Mouse (Mus musculus) limb, embryonic 15.5 days (tissue): ENCODE data around the gene Srf. TPM values are rescaled to one million over a fixed set of nuclear protein-coding genes. Genes with fewer than 3 reads are reported as not detected.

Experiments
- ATAC-seq: fragments of 200-750 bp; cut with Nextera tagmentation; 2 replicates; pipeline ENCODE4 v1.8.0; 2017; ENCODE audit warnings: low read depth, moderate TSS enrichment; ENCODE audit not compliant: insufficient number of reproducible peaks, low FRiP score, low TSS enrichment
- H3K27ac ChIP-seq: fragments of 300-500 bp; sonication (generic); 2 replicates; pipeline ENCODE4 v1.5.1; 2015; ENCODE audit warnings: moderate library complexity, mild to moderate bottlenecking, inconsistent platforms
- H3K27me3 ChIP-seq: fragments of 300-500 bp; sonication (generic); 2 replicates; pipeline ENCODE4 v1.6.1; 2015; ENCODE audit warnings: inconsistent platforms
- H3K36me3 ChIP-seq: fragments of 300-500 bp; sonication (generic); 2 replicates; pipeline ENCODE4 v1.6.1; 2015; ENCODE audit warnings: inconsistent platforms
- H3K4me1 ChIP-seq: fragments of 300-500 bp; sonication (generic); 2 replicates; pipeline ENCODE4 v1.6.1; 2015; ENCODE audit warnings: inconsistent platforms
- H3K4me2 ChIP-seq: fragments of 300-500 bp; sonication (generic); 2 replicates; pipeline ENCODE4 v1.6.1; 2015; ENCODE audit warnings: mild to moderate bottlenecking, inconsistent platforms
- H3K4me3 ChIP-seq: fragments of 300-500 bp; sonication (generic); 2 replicates; pipeline ENCODE4 v1.5.1; 2015; ENCODE audit warnings: mild to moderate bottlenecking, inconsistent platforms
- H3K9ac ChIP-seq: fragments of 300-500 bp; sonication (generic); 2 replicates; pipeline ENCODE4 v1.6.1; 2015; ENCODE audit warnings: inconsistent platforms
- H3K9me3 ChIP-seq: fragments of 300-500 bp; sonication (generic); 2 replicates; pipeline ENCODE4 v1.6.1; 2016; ENCODE audit warnings: inconsistent platforms
- WGBS: fragments of 180-500 bp; shearing (Covaris S2); methylation state at CpG from one replicate; pipeline ENCODE4 v1.1.7; 2015; 5-methylcytosine and 5-hydroxymethylcytosine counted together
- polyA plus RNA-seq: library from polyadenylated mRNA; unstranded; fragments of >200 nt; fragmentation: Nextera tagmentation; extraction: Ambion mirVana; gene quantifications from 2 replicates; pipeline ENCODE4 v1.2.1, GENCODE M21; 2015

The Srf gene
- polyA plus RNA-seq, 1 experiment from 2014 or later = 6.4 TPM

- Histone ChIP-seq H3K4me2 (peak overlapping the region; percentile 83), H3K27ac (no peak overlapping the region)
These were observed 9.0 kb downstream of the Srf start for GRCm38 (mm10) chr17:46546995-46547394.

GRCm38 (mm10) chr17:46546591-46546990 is 9.4 kb downstream of the Srf start:
- peaks cover 46% of the 10 kb centered on the region for H3K36me3 ChIP-seq
- H3K27me3 ChIP-seq = no peaks in the 10 kb centered on the region
- no peak overlapping the region for H3K27ac ChIP-seq
- peak overlapping the region; percentile 56 for H3K9ac ChIP-seq
- H3K4me2 ChIP-seq = peak overlapping the region; percentile 83
- 17% methylated on average over 7 of the region's 7 CpGs for WGBS
- H3K4me3 ChIP-seq = peak overlapping the region; percentile 61
- no peak for ATAC-seq
- H3K4me1 ChIP-seq = peaks cover 23% of the 10 kb centered on the region
- no peaks in the 10 kb centered on the region for H3K9me3 ChIP-seq

More at GRCm38 (mm10) chr17:46546995-46547394, 9.0 kb downstream of the Srf start:
- no peaks in the 10 kb centered on the region for H3K27me3 ChIP-seq
- H3K9ac ChIP-seq = no peak overlapping the region
- H3K4me1 ChIP-seq = peaks cover 25% of the 10 kb centered on the region
- ATAC-seq = no peak
- H3K36me3 ChIP-seq = peaks cover 46% of the 10 kb centered on the region
- H3K4me3 ChIP-seq = no peak overlapping the region; the same call in 1 of the 2 replicates
- no peaks in the 10 kb centered on the region for H3K9me3 ChIP-seq
- WGBS = 19% methylated on average over 8 of the region's 8 CpGs

GRCm38 (mm10) chr17:46545813-46546564 is 10.0 kb downstream of the Srf start, which contains the start of gene Cul9:
Gene Cul9, minus strand, starts transcription at chr17:46546388.
- Histone ChIP-seq H3K9me3 (no peaks in the 10 kb centered on the region), H3K27ac (no peak within 1 kb of the TSS), H3K4me3 (peak within 1 kb of the TSS; percentile 61), H3K4me2 (peak within 1 kb of the TSS; percentile 83), H3K36me3 (peaks cover 46% of the 10 kb centered on the region), H3K9ac (peak within 1 kb of the TSS; percentile 56), H3K4me1 (peaks cover 23% of the 10 kb centered on the region), H3K27me3 (no peaks in the 10 kb centered on the region)
- ATAC-seq = 0 out of 2 replicates have a peak, but pooled peaks have one; percentile 17
- 1% methylated on average over 43 of the region's 49 CpGs for WGBS

GRCm38 (mm10) chr17:46543661-46544060 is 12.3 kb downstream of the Srf start:
- Histone ChIP-seq H3K4me1 (peaks cover 23% of the 10 kb centered on the region), H3K27me3 (no peaks in the 10 kb centered on the region), H3K4me2 (no peak overlapping the region), H3K36me3 (peaks cover 37% of the 10 kb centered on the region), H3K27ac (no peak overlapping the region), H3K9ac (no peak overlapping the region), H3K4me3 (no peak overlapping the region), H3K9me3 (no peaks in the 10 kb centered on the region)
- no peak for ATAC-seq
- 91% methylated on average over 12 of the region's 12 CpGs for WGBS

- Histone ChIP-seq H3K4me2 (no peak overlapping the region), H3K9ac (no peak overlapping the region), H3K4me1 (0 out of 2 replicates have a peak, but pooled peaks cover 2% of the 10 kb centered on the region), H3K27me3 (peaks cover 16% of the 10 kb centered on the region; the same call in 1 of the 2 replicates), H3K4me3 (no peak overlapping the region), H3K36me3 (peaks cover 39% of the 10 kb centered on the region), H3K9me3 (no peaks in the 10 kb centered on the region), H3K27ac (no peak overlapping the region)
- 35% methylated on average over 12 of the region's 12 CpGs for WGBS
- no peak for ATAC-seq
These were observed 30.2 kb downstream of the Srf start for GRCm38 (mm10) chr17:46525579-46526307.

- peaks cover 17% of the 10 kb centered on the region; the same call in 1 of the 2 replicates for H3K27me3 ChIP-seq
- no peak overlapping the region for H3K9ac ChIP-seq
- H3K27ac ChIP-seq = no peak overlapping the region
- 0 out of 2 replicates have a peak, but pooled peaks cover 2% of the 10 kb centered on the region for H3K4me1 ChIP-seq
- no peak overlapping the region for H3K4me3 ChIP-seq
- no peak overlapping the region for H3K4me2 ChIP-seq
- no peaks in the 10 kb centered on the region for H3K9me3 ChIP-seq
- ATAC-seq = no peak
- 79% methylated on average over 10 of the region's 10 CpGs for WGBS
- peaks cover 39% of the 10 kb centered on the region for H3K36me3 ChIP-seq
These were observed 30.9 kb downstream of the Srf start for GRCm38 (mm10) chr17:46525065-46525464.

GRCm38 (mm10) chr17:46521963-46522668 is 33.9 kb downstream of the Srf start:
- Histone ChIP-seq H3K27ac (no peak overlapping the region), H3K4me1 (0 out of 2 replicates have a peak, but pooled peaks cover 2% of the 10 kb centered on the region), H3K27me3 (peaks cover 20% of the 10 kb centered on the region), H3K4me3 (no peak overlapping the region), H3K36me3 (peaks cover 31% of the 10 kb centered on the region; the same call in 1 of the 2 replicates), H3K9me3 (no peaks in the 10 kb centered on the region), H3K9ac (no peak overlapping the region), H3K4me2 (no peak overlapping the region)
- ATAC-seq = no peak
- 39% methylated on average over 24 of the region's 24 CpGs for WGBS

- H3K27ac ChIP-seq = no peak overlapping the region
- ATAC-seq = no peak
- H3K36me3 ChIP-seq = peaks cover 27% of the 10 kb centered on the region; the same call in 1 of the 2 replicates
- H3K4me2 ChIP-seq = 0 out of 2 replicates have a peak overlapping the region, but pooled peaks have one; percentile 26
- H3K4me3 ChIP-seq = peak overlapping the region; percentile 24; the same call in 1 of the 2 replicates
- 75% methylated on average over 9 of the region's 9 CpGs for WGBS
- no peaks in the 10 kb centered on the region for H3K9me3 ChIP-seq
- 0 out of 2 replicates have a peak, but pooled peaks cover 2% of the 10 kb centered on the region for H3K4me1 ChIP-seq
- H3K9ac ChIP-seq = 0 out of 2 replicates have a peak overlapping the region, but pooled peaks have one; percentile 11
- H3K27me3 ChIP-seq = peaks cover 20% of the 10 kb centered on the region
These were observed 34.8 kb downstream of the Srf start for GRCm38 (mm10) chr17:46521174-46521573.

- Histone ChIP-seq H3K4me2 (peak overlapping the region; percentile 26; the same call in 1 of the 2 replicates), H3K4me1 (0 out of 2 replicates have a peak, but pooled peaks cover 2% of the 10 kb centered on the region), H3K9me3 (no peaks in the 10 kb centered on the region), H3K9ac (no peak overlapping the region), H3K27me3 (peaks cover 20% of the 10 kb centered on the region), H3K4me3 (peak overlapping the region; percentile 24), H3K36me3 (peaks cover 21% of the 10 kb centered on the region; the same call in 1 of the 2 replicates), H3K27ac (no peak overlapping the region)
- no peak for ATAC-seq
- WGBS = 39% methylated on average over 25 of the region's 25 CpGs
These were observed 35.5 kb downstream of the Srf start for GRCm38 (mm10) chr17:46520385-46520979.

GRCm38 (mm10) chr17:46519971-46520370 is 36.0 kb downstream of the Srf start:
- peaks cover 20% of the 10 kb centered on the region for H3K27me3 ChIP-seq
- H3K27ac ChIP-seq = no peak overlapping the region
- peak overlapping the region; percentile 26 for H3K4me2 ChIP-seq
- no peak for ATAC-seq
- H3K4me1 ChIP-seq = no peaks in the 10 kb centered on the region
- no peaks in the 10 kb centered on the region for H3K9me3 ChIP-seq
- 54% methylated on average over 10 of the region's 10 CpGs for WGBS
- no peak overlapping the region for H3K9ac ChIP-seq
- H3K36me3 ChIP-seq = peaks cover 18% of the 10 kb centered on the region; the same call in 1 of the 2 replicates
- peak overlapping the region; percentile 24 for H3K4me3 ChIP-seq

- WGBS = 61% methylated on average over 2 of the region's 2 CpGs
- no peaks in the 10 kb centered on the region for H3K27me3 ChIP-seq
- H3K27ac ChIP-seq = no peak overlapping the region
- ATAC-seq = no peak
- H3K36me3 ChIP-seq = peaks cover 9% of the 10 kb centered on the region; the same call in 1 of the 2 replicates
- no peak overlapping the region for H3K9ac ChIP-seq
- H3K4me2 ChIP-seq = no peak overlapping the region
- no peaks in the 10 kb centered on the region for H3K4me1 ChIP-seq
- H3K9me3 ChIP-seq = no peaks in the 10 kb centered on the region
- H3K4me3 ChIP-seq = no peak overlapping the region
These were observed 42.6 kb downstream of the Srf start for GRCm38 (mm10) chr17:46513329-46513728.
